Mouse (Mus musculus): ENCODE measurements around the gene Rapgef3.

The Rapgef3 gene

DNA sequence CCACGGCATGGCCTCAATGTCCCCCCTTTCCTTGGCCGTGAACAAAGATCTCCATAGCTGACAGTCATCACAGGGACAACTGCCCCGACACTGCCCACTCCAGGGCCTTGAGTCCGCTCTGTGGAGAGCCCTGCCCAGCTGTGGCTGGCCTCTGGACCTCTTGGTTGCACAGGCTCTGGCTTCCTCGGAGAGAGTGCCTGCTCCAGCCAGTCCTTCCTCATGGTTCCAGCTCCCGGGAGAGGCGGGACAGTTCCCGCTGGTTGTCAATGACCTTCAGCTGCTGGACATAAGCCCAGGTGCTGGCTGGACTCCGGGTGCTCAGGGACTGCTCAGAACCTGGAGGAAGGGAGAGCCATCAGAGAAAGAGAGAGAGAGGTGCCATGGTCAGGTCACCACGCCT lies 22.4 kb downstream of the Rapgef3 start:
- peak; percentile 37 to 52 for DNase-seq

DNA sequence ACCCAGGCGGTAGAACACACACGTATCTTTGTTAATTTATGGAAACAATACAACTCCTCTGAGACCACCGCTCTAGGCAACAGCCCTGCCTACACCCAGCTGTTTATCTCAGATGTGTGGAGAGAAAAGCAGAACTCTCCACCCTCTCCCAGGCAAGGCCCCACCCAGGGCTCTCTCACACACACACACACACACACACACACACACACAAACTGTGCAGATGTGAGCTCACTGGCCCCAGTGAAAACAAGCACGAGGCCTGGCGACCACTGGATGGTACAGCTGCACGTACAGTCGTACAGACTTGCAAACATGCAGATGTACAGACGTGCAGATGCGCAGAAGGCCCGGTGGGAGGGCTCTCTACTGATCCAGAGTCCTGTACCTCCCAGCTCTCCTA lies 22.8 kb downstream of the Rapgef3 start:
- DNase-seq: peak in 1 of 2 experiments; percentile 23

DNA sequence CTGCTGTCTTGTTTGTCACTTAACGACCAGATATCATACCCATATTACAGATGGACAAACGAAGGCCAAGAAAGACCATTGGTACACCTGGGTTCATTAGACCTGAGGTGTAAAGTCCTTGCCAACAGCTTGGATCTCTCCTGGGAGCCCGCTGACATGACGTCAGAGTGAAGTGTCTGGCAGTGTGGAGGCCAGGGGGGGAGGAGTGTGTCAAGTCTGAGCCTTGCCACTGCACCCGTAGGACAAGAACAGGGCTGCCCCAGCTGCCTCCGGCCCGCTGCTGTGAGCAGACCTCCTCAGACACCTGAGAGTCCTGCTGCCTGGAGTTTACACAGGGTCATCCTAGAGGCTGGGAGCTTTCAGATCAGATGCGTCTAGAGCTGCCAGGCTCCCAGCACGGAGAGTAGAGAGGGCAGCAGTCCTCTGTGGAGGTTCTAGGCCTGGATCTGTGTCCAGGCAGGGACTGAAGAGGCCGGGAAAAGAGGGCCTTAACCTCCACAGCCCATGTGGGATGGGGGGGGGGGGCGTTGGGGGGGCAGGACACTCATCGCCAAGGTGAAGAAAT lies 23.7 kb downstream of the Rapgef3 start:
- DNase-seq: no peak

DNA sequence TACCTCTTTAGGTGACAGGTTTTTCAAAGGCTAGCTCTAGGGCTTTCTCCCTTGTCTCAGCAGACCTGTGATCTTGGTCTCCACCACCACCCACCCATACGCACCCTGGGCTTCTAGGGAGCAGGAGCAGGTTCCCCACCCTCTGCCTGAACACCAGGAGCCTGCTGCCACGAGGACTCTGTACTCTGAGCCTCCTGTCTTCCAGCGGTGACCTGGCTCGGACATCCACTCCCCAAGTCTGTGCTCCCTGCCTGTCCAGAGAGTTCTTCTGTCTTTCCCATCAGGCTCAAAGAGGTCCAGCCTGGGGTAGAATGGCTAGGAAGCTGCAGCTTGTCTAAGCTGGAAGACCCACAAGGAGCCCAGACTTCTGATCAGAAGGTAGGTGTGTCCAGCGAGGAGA lies 24.6 kb downstream of the Rapgef3 start:
- DNase-seq: no peak

DNA sequence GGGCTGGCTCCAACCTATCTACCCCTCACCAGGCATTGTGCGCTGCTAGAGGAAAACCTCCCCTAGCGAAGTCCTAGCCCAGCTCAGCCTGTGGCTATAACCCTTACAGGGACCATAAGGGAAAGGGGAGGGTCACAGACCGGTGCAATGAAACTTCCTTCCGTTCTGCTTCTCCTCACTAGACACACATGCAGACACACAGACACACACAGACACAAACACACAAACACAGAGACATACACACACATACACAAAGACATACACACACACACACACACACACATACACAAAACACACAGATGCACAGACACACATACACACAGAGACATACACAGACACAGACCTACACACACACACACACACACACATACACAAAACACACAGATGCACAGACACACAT lies 25.2 kb downstream of the Rapgef3 start:
- no peak for DNase-seq

DNA sequence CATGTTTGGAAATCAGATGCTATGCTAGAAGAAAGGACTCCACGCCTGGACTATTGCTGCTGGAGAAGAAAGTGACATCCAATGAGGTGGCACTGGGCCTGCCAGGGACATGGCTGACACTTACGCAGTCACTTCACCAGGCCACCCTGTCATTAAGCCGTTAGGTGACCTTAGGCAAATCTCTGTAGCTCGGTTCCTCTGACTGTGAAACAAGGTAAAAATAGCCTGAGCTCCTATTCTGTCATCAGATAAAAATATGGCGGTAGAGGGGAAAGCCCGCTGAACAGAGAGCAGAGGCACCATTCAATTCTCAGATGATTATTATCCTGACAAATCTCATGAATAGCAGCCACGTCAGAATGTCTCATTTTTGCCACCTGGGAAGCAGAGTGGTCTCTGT lies 25.7 kb downstream of the Rapgef3 start:
- no peak for DNase-seq

DNA sequence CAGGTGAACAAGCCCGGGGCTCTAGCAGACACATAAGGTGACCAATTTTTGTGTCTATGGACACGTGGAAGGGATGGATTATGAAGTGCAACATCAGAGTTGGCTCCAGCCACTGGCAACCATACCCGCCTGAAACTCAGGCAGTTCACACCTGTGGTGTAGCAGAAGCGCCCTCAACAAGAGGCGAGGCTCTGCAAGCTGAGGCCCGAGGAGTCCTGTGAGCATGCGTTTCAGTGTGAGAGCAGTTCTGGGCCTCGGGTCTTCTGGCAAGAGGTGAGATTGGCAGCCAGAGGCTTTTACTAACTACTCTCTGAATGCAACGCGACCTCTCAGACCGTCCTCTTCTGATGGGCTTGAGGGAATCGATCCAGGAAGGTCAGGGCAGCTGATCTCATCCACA lies 26.1 kb downstream of the Rapgef3 start:
- no peak for DNase-seq

DNA sequence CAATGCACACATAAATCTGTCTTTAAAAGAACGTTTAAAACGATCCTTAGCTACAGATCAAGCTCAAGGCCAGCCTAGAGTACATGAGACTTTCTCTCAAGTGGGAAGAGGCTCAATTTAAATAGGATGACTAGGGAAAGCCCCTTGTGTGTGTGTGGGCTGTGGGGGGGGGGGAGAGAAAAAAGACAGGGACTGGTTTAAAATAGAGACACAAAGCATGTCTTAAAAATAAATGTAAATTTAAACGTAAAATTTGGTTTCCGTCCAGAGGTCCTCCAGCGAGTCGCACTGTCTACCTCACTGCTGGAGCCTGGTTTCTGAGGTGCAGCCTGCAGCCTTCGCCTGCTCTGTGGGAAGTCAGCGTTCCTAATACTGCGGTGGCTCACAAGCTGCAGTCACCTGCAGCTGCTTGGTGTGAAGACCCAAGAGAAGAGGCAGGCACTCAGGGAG lies 27.5 kb downstream of the Rapgef3 start:
- DNase-seq: no peak

DNA sequence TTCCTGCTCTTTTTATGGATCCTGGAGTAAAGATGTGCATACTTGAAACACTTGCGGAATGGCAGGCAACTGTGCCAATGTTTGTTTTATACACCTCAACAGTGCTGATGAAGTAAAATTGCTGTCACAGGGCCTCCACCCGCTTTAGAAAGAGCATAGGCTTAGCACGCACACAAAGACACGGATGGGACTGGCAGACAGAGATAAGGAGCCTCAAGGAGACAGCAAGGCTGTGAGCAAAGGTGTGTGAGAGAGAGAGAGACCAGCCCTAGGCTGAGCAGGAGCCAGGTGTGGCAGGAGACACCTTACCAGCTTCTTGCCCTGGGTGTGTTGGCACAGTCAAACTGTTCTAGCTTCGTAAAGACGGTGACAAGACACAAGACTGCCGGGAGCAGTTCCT lies 28.8 kb downstream of the Rapgef3 start:
- DNase-seq: no peak

DNA sequence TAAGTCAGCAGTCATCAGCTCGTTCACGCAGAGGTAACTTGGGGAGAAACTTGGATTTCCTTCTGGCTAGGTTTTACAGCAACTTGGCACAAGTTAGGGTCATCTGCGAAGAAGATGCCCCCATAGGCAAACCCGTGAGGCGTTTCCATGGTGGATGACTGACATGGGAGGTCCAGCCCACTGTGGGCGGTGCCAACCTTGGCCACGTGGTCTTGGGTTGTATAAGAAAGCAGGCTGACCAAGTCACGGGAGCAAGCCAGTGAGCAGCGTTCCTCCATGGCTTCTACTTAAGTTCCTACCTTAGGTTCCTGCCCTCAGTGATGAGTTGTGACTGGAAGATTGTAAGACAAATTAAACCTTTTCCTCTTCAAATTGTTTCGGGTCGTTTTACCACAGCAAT lies 35.8 kb downstream of the Rapgef3 start:
- DNase-seq: no peak

DNA sequence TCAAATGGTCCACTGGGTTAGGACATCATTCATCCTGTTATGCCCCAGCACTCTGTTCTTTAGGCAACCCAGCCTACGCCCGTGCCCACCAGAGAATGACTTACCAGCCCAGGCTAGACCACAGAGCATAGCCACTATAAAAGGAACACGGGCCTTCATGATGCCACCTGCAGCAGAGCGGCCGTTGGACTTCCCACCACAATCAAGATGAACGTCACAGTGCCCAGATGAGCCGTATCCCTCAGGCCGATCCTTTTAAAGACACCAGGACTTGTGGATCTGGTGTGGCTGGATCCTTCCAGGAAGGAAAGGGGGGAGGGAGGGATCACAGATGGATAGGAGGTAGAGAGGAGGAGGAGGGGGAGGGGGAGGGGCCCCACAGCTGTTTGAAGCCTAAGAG lies 36.7 kb downstream of the Rapgef3 start, which contains the start of gene Endou:
TSS of gene Endou (minus strand) at position 229 of the 400 bp plus-strand sequence.
- DNase-seq: no peak

DNA sequence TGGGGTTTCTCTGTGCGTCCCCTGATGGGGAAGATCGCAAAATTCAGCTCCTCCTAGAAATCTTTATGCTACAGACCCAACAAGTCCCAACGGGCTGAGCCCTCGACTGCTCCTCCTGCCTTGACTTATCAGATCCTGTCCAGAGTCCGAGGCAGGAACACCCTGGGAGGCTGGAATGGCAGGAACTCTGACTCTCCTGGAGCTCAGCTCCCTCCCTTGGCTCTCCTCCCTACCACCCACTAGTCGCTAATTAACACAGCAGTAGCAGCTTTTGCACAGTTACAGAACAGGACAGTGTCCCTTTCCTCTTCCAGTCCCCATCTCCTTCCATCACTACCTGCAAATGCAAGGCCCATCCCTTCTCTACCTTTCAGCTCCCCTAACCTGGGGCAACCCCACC lies 37.4 kb downstream of the Rapgef3 start:
- DNase-seq: peak in 1 of 2 experiments; percentile 46

DNA sequence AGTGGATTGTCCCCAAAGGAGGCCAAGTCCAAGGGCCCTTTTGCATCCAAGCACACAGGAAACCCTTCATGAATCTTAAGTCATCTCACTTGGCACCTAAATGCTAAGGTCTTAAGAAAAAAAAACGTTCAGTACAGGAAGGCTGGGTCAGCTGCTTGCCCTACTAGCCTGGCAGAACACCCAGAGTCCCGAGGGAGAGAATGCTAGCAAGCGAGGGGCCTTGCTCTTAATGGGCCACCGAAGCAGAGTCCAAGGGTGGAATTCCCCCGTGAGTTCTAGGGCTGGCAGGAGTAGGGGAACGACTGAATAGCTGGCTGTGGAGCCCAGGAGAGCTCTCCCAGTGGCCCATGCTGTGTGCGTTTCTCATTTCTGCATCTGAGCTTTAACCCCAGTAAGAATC lies 39.0 kb downstream of the Rapgef3 start:
- peak in 1 of 2 experiments; percentile 32 for DNase-seq

DNA sequence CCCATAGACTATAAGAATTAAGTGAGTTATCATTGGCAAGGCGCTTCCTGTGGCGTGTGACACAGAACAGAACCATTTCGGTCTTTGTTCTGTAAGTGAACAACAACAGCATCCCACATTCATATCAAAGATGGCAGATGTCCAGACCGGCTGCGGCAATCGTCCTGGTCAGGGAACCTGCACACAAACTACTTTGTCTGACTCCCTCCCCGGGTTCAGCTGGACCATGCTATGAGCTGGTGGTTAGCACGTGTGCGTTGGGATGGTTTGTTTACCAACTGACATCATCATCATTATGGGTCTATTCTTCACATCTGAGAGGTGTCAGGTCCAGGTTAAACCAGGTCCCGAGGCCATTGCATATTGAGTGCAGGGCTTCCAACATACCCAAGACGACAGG lies 39.4 kb downstream of the Rapgef3 start:
- DNase-seq: no peak

DNA sequence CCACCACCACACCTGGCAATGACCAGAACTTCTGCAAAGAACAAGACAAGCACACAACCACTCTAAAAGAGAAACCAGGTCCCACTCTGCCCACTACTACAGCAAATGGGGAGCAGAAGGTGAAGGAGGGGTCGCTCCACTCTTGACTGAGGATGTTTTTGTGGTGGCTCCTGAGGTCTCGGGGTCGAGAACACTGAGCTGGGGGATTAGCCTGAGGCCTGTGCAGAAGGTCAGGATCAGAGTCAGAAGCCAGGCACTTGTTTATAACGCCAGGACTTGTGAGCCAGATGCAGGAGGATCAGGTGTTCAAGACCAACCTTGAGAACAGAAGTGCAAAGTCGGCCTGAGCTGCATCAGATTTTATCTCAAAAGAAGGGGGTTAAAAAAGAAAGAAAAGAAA lies 40.3 kb downstream of the Rapgef3 start:
- no peak for DNase-seq

DNA sequence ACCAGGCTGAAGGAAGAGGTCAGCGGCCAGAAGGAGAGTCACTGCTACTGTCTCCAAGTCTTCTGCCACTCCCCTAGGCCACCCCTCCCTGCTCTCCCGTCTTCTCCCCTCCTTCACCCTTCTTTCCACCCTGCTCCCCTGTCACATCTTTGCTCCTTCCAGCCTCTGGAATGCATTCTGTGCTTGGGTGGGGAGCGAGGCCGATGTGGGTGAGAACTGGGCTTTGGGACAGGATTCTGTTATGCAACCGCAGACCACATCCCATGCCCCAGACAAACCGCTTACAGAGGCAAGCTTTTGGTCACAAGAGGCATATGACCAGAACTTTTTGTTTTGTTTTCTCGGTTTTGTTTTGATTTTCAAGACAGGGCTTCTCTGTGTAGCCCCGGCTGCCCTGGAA lies 40.7 kb downstream of the Rapgef3 start:
- DNase-seq: no peak

DNA sequence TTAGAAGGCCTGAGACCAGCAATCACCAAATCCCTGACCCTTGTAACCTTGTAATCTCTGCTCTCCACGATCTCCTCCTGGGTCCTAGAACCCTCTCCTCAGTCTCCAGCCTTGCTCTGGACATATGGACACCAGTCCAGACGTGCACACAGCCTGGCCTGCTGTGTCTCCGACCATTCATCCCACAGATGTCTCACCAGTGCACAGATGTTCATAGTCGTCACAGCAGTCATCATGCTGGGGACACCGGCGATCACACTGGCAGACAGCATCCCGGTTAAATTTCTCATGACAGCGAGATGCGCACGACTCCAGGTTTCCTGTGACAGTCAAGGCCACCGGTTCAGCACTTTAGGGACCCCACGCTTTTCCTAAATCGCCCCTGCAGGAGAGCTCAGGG lies 41.5 kb downstream of the Rapgef3 start:
- DNase-seq: peak in 1 of 2 experiments; percentile 1

DNA sequence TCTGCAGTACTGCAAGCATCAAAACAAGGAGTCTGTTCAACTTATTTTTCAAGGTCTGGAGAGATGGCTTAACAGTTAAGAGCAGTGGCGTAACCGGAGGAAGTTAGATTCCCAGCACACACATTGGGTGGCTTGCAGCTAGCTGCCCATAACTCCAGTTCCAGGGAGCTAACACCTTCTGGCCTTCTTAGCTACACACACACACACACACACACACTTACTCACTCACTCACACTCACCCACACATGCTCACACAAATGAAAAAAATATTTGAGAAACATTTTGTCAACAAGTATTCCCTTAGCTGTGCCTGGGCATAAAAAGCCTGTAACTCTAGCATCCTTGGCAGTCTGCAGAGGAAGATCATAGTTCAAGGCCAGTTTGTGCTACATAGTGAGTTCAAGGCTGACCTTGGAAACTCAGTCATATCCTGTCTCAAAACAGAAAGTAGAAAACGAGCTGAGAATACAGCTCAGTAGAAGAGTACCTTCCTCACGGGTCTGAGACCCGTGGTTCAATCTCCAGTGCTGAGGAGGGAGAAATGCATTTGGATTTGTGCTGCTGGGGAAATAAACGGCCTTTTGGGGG lies 42.5 kb downstream of the Rapgef3 start:
- no peak for DNase-seq

DNA sequence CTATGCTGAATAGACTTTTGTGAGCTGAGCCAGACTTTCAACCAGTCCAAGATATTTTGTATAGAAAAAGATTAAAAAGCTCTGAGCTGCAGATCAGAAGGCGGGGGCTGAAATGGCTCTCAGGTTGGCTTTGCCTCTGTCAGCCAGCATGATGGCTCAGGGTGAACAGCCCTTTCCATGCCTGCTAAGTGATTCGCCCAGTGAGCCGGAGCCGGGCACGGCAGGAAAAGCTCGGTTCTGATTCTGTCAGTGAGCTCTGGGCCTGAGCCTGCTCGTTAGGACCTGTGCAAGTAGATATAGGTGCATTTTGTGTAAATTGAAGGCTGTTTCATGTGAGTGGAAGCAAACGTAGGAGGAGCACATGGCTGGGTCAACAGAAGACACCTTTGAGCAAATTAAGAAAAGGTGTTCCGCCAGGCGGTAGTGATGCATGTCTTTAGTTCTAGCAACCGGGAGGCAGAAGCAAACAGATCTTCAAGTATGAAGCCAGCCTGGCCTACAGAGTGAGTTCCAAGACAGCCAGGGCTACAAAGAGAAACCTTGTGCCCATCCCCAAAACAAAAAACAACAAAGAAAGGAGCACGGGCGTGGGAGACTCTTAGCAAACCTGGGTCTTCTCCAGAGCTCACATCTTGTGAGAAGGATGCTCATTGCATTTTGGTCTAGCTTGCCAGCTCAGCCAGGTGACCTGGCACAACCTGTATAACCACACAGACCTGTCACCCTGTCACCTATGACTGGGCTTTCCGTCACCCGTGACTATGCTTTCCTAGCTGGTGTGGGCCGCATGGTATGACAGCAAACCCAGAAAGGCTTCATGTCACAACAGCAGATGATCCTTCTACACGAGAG lies 43.2 kb downstream of the Rapgef3 start:
- DNase-seq: no peak

DNA sequence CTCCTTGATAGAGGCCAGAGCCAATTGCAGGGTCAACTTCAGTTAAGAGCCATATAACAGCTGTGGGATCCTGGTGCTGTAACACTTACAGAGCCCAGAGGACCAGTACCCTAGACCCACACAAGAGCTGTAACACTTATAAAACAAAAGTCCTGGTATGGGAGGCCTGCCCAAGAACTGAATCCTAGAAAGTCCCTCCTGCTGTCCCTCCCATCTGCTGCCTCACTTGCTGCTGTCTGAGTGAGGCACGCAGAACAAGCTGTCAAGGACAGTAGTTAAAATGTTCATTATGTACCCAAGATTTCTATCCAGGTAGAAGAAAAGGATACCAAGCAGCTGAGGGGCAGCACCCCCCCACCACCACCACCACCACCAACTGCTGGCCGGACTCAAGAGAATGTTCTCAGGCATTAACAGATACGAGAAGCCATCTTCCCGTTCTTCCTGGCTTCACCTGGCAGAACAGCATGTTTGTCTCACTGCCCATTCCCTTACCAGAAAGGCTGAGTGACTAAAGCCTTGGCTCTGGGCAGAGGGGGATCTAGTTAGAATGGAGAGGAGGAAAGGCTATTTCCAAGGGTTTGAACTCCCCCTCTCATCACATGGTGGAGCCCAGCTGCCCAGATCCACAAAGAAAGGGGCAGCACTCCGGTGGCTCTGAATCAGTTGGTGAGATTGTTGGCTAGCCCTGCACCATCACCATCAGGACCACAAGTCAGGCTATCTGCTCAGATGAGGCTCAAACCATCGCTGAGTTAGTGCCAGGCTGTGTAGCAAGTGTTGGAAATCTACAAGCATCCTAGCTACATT lies 44.0 kb downstream of the Rapgef3 start:
- no peak for DNase-seq

DNA sequence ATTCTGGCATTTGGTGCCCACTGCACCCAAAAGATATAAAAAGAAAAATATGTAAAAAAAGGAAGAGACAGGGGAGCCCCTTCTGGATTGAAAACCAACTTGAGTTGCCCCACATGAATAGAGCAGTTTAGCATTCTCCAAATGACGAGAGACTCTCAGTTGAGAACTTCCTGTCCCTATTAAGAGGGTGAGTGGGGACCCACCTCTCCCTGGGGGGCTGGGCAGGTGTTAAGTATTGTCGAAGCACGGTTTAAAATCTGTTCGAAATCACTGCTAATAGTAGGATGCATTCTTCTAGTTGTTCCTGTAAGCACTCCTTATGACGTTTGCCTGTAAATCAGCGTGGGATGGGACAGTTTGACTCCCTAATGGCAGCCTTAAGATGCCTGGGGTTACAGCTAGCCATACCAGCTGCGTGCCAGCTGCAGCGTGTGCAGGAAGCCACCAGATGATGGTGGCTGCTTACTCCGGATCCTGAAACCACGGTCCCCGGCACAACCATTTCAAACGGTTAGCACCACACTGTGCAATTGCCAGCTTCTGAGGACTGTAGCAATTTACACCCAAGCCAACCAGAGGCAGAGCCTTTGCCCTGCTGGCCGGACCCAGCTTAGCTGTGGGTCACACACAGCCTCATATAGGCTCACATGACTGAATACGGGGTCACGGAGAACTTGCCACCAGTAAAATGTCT lies 46.6 kb downstream of the Rapgef3 start:
- DNase-seq: peak in 1 of 2 experiments; percentile 53

DNA sequence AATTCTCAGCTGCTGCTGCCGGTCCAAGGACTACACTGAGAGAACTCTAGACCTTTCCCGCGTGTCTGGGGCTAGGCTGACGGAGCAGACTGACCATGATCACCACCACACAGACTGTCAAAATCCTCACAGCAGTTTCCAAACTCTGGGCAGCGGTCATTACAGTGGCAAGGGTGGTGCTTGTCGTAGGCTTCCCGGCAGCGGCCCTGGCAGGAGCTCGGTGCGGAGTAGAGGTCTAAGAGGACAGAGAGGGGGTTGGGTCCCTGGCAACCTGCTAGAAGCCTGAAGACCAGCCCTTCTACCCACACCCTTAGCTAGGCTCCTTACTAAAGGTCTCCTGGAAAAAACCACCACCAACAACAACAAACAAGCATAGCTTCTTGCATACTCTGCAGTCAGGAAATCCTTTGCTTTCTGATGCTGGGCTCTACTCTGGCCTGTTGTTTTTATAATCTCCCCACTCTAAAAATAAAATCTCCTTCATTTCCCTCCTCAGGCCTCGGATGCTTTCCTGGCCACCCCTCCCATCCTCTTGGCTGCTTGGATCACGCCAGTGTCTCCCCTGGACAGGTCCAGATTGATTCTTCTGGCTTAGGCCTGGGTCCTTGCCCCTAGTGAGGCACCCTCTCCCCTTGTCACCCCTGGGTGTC lies 47.6 kb downstream of the Rapgef3 start:
- DNase-seq: peak; percentile 38 to 54
